Mouse (Mus musculus) liver, embryonic 16.5 days (tissue): ENCODE measurements around the gene Ppp1r14c. TPM values are rescaled to one million over a fixed set of nuclear protein-coding genes. Genes with fewer than 3 reads are reported as not detected.

Source experiments
- ATAC-seq: fragments of 200-750 bp; cut with Nextera tagmentation; 2 replicates; pipeline ENCODE4 v1.8.0; 2017; ENCODE audit warnings: low read depth, mild to moderate bottlenecking, moderate number of reproducible peaks, moderate library complexity
- H3K27ac ChIP-seq: fragments of 300-500 bp; sonication (generic); 2 replicates; pipeline ENCODE4 v1.5.1; 2014; ENCODE audit warnings: mild to moderate bottlenecking, low read length
- H3K27me3 ChIP-seq: fragments of 300-500 bp; sonication (generic); 2 replicates; pipeline ENCODE4 v1.6.1; 2014; ENCODE audit warnings: low read depth, low read length, mixed read lengths; ENCODE audit not compliant: control insufficient read depth, insufficient read depth
- H3K36me3 ChIP-seq: fragments of 300-500 bp; sonication (generic); 2 replicates; pipeline ENCODE4 v1.6.1; 2014; ENCODE audit warnings: mild to moderate bottlenecking; ENCODE audit not compliant: control insufficient read depth, insufficient read depth
- H3K4me1 ChIP-seq: fragments of 300-500 bp; sonication (generic); 2 replicates; pipeline ENCODE4 v1.6.1; 2014; ENCODE audit warnings: low read depth, low read length, mixed read lengths; ENCODE audit not compliant: control insufficient read depth
- H3K4me2 ChIP-seq: fragments of 300-500 bp; sonication (generic); 2 replicates; pipeline ENCODE4 v1.6.1; 2014; ENCODE audit warnings: low read depth, low read length, mixed read lengths
- H3K4me3 ChIP-seq: fragments of 300-500 bp; sonication (generic); 2 replicates; pipeline ENCODE4 v1.5.1; 2014; ENCODE audit warnings: low read depth, mild to moderate bottlenecking, low read length
- H3K9ac ChIP-seq: fragments of 300-500 bp; sonication (generic); 2 replicates; pipeline ENCODE4 v1.6.1; 2014; ENCODE audit warnings: low read depth, low read length
- H3K9me3 ChIP-seq: fragments of 300-500 bp; sonication (generic); replicated peaks from 2 replicates; pipeline ENCODE4 v1.6.1; 2016; ENCODE audit warnings: low read length; ENCODE audit not compliant: control insufficient read depth
- WGBS: fragments of 180-500 bp; shearing (Covaris S2); extraction: QIAGEN DNeasy Blood & Tissue Kit; methylation state at CpG from one replicate; pipeline ENCODE4 v1.1.7; 2014; ENCODE audit not compliant: insufficient replicate concordance; 5-methylcytosine and 5-hydroxymethylcytosine counted together
- polyA plus RNA-seq: library from polyadenylated mRNA; unstranded; fragments of >200 nt; fragmentation: Nextera tagmentation; extraction: Ambion mirVana; gene quantifications from 2 replicates; pipeline ENCODE4 v1.2.1, GENCODE M21; 2015

Gene Ppp1r14c
- polyA plus RNA-seq, 1 experiment from 2014 or later, result 0.33 TPM

DNA sequence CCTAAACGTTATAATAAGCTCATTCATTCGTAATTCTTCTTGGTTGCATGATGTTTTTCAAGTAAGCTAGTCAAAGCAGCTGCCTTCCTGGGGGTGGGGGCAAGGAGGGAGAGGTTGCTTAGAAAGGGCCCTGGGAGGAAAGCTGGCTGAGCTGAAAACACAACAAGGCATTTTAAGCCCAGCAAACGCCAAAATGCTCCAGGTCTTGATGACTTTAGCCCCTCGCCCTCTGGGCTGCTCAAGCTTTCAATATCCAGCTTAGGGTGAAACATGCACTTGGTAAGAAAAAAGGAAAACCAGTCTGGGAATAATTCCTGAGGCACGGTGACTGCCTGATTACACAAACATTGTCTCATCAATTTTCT, 204 bp upstream of the Ppp1r14c start:
- H3K4me3 ChIP-seq, result no peak overlapping the region; the same call in 1 of the 2 replicates
- no peak overlapping the region for H3K9ac ChIP-seq
- ATAC-seq, result no peak

DNA sequence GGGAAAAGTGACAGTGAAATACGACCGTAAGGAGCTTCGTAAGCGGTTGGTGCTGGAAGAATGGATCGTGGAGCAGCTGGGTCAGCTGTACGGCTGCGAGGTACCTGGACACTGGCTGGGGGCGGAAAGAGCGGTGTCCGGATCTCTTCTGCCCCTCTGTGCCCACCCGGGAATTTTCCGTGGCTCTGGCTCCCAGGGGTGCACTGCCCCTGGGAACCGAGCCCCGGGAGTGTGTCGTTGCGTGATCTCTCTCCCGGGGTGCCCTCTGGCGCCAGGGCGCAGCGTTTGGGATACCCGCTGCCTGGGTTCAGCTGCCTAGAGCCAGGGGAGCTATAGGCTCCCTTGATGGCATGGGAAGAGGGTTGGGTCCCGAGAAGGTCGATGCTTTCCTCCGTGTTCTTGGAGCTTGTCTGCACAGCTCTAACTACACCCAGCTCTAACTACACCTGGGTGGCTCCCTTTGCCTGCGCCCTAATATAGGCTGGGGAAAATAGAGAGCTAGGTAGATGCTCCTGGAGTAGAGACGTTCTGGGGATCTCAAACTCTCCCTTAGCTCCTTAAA, 1.1 kb downstream of the Ppp1r14c start:
- Histone ChIP-seq H3K27ac (no peak overlapping the region), H3K36me3 (no peaks in the 10 kb centered on the region), H3K4me3 (peak overlapping the region; percentile 53), H3K9ac (no peak overlapping the region), H3K4me1 (no peaks in the 10 kb centered on the region), H3K4me2 (peak overlapping the region; percentile 67), H3K27me3 (peaks cover 22% of the 10 kb centered on the region), H3K9me3 (no peaks in the 10 kb centered on the region)
- ATAC-seq, result no peak
- WGBS, result 2% methylated on average over 26 of the region's 26 CpGs

More for the DNA sequence above, 204 bp upstream of the Ppp1r14c start:
- Histone ChIP-seq H3K27ac (no peak overlapping the region), H3K4me2 (peak overlapping the region; percentile 67; the same call in 1 of the 2 replicates), H3K4me1 (no peaks in the 10 kb centered on the region), H3K27me3 (peaks cover 22% of the 10 kb centered on the region), H3K9me3 (no peaks in the 10 kb centered on the region), H3K36me3 (no peaks in the 10 kb centered on the region)
- 26% methylated on average over 5 of the region's 5 CpGs for WGBS

DNA sequence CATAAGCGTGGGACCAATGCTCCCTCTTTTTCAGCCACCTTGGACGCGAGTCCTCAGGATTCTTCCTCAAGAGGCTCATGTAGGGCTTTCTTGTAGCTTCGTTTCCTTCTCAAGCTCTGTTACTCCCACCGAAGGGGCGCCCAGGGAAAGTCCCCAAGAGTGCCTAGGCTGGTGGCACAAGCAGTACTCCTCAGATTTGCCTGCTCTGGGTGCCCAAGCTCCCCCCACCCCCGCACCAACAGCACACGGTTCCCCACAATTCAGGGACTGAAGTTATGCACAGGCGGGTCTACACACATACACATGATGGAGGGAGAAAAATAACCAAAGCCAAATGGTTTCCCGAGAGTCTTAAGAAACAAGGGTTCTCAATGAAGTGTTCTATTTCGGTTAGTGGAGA, 1.6 kb downstream of the Ppp1r14c start:
- no peak overlapping the region for H3K9ac ChIP-seq
- no peak overlapping the region for H3K4me2 ChIP-seq
- H3K27me3 ChIP-seq, result peaks cover 22% of the 10 kb centered on the region
- H3K4me1 ChIP-seq, result no peaks in the 10 kb centered on the region
- H3K36me3 ChIP-seq, result no peaks in the 10 kb centered on the region
- H3K4me3 ChIP-seq, result no peak overlapping the region
- ATAC-seq, result no peak
- H3K9me3 ChIP-seq, result no peaks in the 10 kb centered on the region
- no peak overlapping the region for H3K27ac ChIP-seq
- WGBS, result 22% methylated on average over 11 of the region's 11 CpGs

GRCm38 (mm10) chr10:3383176-3383575, 17.3 kb downstream of the Ppp1r14c start:
- Histone ChIP-seq H3K4me2 (no peak overlapping the region), H3K9ac (no peak overlapping the region), H3K4me3 (no peak overlapping the region), H3K4me1 (no peaks in the 10 kb centered on the region), H3K27ac (no peak overlapping the region), H3K36me3 (no peaks in the 10 kb centered on the region), H3K9me3 (no peaks in the 10 kb centered on the region), H3K27me3 (no peaks in the 10 kb centered on the region)
- ATAC-seq, result no peak
- 45% methylated on average over 3 of the region's 3 CpGs for WGBS

GRCm38 (mm10) chr10:3392251-3392650, 26.4 kb downstream of the Ppp1r14c start:
- Histone ChIP-seq H3K36me3 (no peaks in the 10 kb centered on the region), H3K27ac (no peak overlapping the region), H3K4me3 (no peak overlapping the region), H3K4me2 (no peak overlapping the region), H3K4me1 (no peaks in the 10 kb centered on the region), H3K9ac (no peak overlapping the region), H3K9me3 (no peaks in the 10 kb centered on the region), H3K27me3 (no peaks in the 10 kb centered on the region)
- WGBS, result 43% methylated on average over 4 of the region's 4 CpGs
- ATAC-seq, result no peak

GRCm38 (mm10) chr10:3393548-3393947, 27.7 kb downstream of the Ppp1r14c start:
- Histone ChIP-seq H3K4me1 (no peaks in the 10 kb centered on the region), H3K9me3 (no peaks in the 10 kb centered on the region), H3K9ac (no peak overlapping the region), H3K4me3 (no peak overlapping the region), H3K27ac (no peak overlapping the region), H3K27me3 (no peaks in the 10 kb centered on the region), H3K36me3 (no peaks in the 10 kb centered on the region), H3K4me2 (no peak overlapping the region)
- no peak; the same call in 1 of the 2 replicates for ATAC-seq
- 47% methylated on average over 4 of the region's 4 CpGs for WGBS

- no peak for ATAC-seq
- Histone ChIP-seq H3K27me3 (no peaks in the 10 kb centered on the region), H3K4me3 (no peak overlapping the region), H3K4me1 (no peaks in the 10 kb centered on the region), H3K27ac (no peak overlapping the region), H3K9ac (no peak overlapping the region), H3K9me3 (no peaks in the 10 kb centered on the region), H3K36me3 (no peaks in the 10 kb centered on the region), H3K4me2 (no peak overlapping the region)
- WGBS, result 55% methylated on average over 5 of the region's 5 CpGs
Observed at GRCm38 (mm10) chr10:3394193-3394592, 28.3 kb downstream of the Ppp1r14c start.

GRCm38 (mm10) chr10:3394671-3395288, 28.9 kb downstream of the Ppp1r14c start:
- no peaks in the 10 kb centered on the region for H3K36me3 ChIP-seq
- ATAC-seq, result no peak
- H3K27ac ChIP-seq, result no peak overlapping the region
- WGBS, result 46% methylated on average over 4 of the region's 4 CpGs
- H3K27me3 ChIP-seq, result no peaks in the 10 kb centered on the region
- H3K4me2 ChIP-seq, result no peak overlapping the region
- no peaks in the 10 kb centered on the region for H3K4me1 ChIP-seq
- no peak overlapping the region for H3K9ac ChIP-seq
- H3K9me3 ChIP-seq, result no peaks in the 10 kb centered on the region
- no peak overlapping the region for H3K4me3 ChIP-seq

DNA sequence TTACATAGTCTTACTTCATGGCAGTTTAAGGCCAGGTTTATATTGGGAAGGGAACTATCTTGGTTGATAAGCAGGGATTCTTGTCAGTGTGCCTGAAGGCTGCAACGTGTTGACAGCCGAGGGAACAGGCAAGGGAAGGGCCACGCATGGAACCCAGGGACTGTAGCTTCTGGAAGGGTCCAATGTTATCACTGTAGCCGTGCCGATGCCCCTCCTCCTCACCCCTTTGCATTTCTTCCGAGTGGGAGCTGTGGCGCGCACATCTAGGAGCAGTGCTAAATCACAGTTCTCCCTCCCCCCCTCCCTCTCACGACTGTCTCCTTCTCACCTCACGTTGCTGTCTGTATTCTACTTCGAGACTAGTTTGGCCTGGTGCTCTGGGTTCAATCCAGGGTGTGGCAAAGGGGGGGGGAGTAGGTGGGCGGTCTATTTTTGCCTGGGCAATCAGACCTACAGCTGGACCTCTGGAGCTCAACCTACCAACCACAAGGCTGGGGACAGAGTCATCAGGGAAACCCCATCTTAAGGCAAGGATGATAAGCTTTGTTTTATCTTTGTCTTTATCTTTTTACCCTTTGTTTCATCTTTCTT, 29.6 kb downstream of the Ppp1r14c start:
- no peaks in the 10 kb centered on the region for H3K27me3 ChIP-seq
- H3K9me3 ChIP-seq, result no peaks in the 10 kb centered on the region
- no peak overlapping the region for H3K4me3 ChIP-seq
- WGBS, result 60% methylated on average over 12 of the region's 12 CpGs
- no peaks in the 10 kb centered on the region for H3K36me3 ChIP-seq
- ATAC-seq, result no peak
- H3K9ac ChIP-seq, result no peak overlapping the region
- H3K4me2 ChIP-seq, result no peak overlapping the region
- H3K27ac ChIP-seq, result no peak overlapping the region
- no peaks in the 10 kb centered on the region for H3K4me1 ChIP-seq
